Mouse (Mus musculus) cerebellum, adult 2 months (tissue): ENCODE results near the gene 2410002F23Rik. TPM values are rescaled to one million over a fixed set of nuclear protein-coding genes. Genes with fewer than 3 reads are reported as not detected.
"Not testable (repeated sequence)": the region's sequence is repeated elsewhere in the genome, so short reads cannot be mapped to it uniquely, and the experiment has no call there.

Experiments used
- DNase-seq, 2 experiments: peaks; one replicate each; pipeline ENCODE4 v3.0.0; 2021
- H3K27ac ChIP-seq: fragments of 200-500 bp; 2 replicates; pipeline ENCODE4 v1.5.1; 2012; ENCODE audit warnings: low read length, control low read depth, inconsistent platforms; ENCODE audit not compliant: insufficient read depth
- H3K27me3 ChIP-seq: fragments of 200-500 bp; 2 replicates; pipeline ENCODE4 v1.6.1; 2012; ENCODE audit warnings: inconsistent platforms, mild to moderate bottlenecking, low read length, moderate library complexity; ENCODE audit not compliant: control insufficient read depth, insufficient read depth
- H3K4me1 ChIP-seq: fragments of 200-500 bp; 2 replicates; pipeline ENCODE4 v1.6.1; 2011; ENCODE audit warnings: low read length; ENCODE audit not compliant: control insufficient read depth, insufficient read depth
- H3K4me3 ChIP-seq: fragments of 200-500 bp; replicated peaks from 2 replicates; pipeline ENCODE3; 2011; ENCODE audit warnings: mild to moderate bottlenecking, low read depth, low read length, control low read depth; ENCODE audit not compliant: insufficient read depth
- CTCF ChIP-seq: fragments of 200-500 bp; IDR thresholded peaks from 2 replicates; pipeline ENCODE4 v1.5.1; 2011; ENCODE audit warnings: low read depth, mild to moderate bottlenecking, control low read depth, low read length, moderate library complexity, borderline replicate concordance; ENCODE audit not compliant: insufficient read depth
- POLR2A ChIP-seq: fragments of 200-500 bp; IDR thresholded peaks from 2 replicates; pipeline ENCODE4 v1.6.1; 2011; ENCODE audit warnings: low read length, control low read depth, borderline replicate concordance; ENCODE audit not compliant: insufficient read depth
- WGBS: fragments of 180-500 bp; shearing (Covaris S2); methylation state at CpG from one replicate; pipeline ENCODE4 v1.1.7; 2018; 5-methylcytosine and 5-hydroxymethylcytosine counted together
- polyA plus RNA-seq: library from polyadenylated mRNA; depleted of rRNA; stranded (reverse); fragments of >200 nt; gene quantifications from 2 replicates; pipeline ENCODE4 v1.2.3, GENCODE M21; 2012; rRNA removed

Gene 2410002F23Rik
- polyA plus RNA-seq, 1 experiment = 98.8 TPM

DNA sequence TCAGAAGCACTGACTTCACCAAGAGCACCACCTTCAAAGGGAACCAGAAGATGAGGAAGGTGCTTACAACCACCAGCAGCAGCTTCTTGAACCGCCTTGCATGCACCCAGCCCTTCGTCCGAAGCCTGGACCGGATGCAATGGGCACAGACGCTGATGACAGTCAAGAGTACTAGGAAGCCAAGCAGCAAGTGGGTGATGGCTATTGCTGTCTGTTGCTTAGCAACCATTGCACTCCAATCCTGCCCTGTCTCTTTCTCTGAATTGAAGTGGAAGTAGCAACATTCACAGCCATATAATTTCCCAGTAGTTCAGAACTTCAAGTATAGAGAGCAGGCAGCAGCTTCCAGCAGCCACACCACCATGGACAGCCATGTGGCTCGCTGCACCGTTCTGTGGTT is 35.1 kb downstream of the 2410002F23Rik start:
- H3K4me3 ChIP-seq = no peak overlapping the region
- no peak for DNase-seq
- H3K27me3 ChIP-seq = no peaks in the 10 kb centered on the region
- no peaks in the 10 kb centered on the region for H3K4me1 ChIP-seq
- H3K27ac ChIP-seq = no peak overlapping the region
- TF ChIP-seq CTCF (no peak), POLR2A (no peak)
- 42% methylated on average over 7 of the region's 7 CpGs for WGBS

DNA sequence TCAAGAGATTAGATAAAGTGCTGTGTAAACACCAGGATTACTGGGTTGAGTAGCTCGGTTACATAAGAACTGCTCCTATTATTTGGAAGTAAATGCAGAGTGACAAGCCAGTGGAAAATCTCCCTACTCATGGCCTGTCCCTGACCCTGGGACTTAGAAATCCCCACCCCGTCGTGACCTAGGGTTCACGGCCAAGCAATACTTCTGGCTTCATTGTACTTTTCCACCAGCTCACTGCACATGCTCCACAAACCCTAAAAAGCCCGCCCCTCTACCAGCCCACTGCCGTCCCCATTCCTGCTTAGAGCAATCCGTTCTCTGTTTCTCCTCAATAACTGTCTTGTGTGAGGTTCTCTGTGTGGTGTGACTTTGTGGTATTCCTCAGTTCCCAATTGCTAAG is 41.2 kb downstream of the 2410002F23Rik start:
- H3K4me1 ChIP-seq = no peaks in the 10 kb centered on the region
- no peak overlapping the region for H3K27ac ChIP-seq
- DNase-seq = no peak
- no peak overlapping the region for H3K4me3 ChIP-seq
- TF ChIP-seq POLR2A (no peak), CTCF (no peak)
- H3K27me3 ChIP-seq = no peaks in the 10 kb centered on the region
- 80% methylated on average over 7 of the region's 7 CpGs for WGBS

DNA sequence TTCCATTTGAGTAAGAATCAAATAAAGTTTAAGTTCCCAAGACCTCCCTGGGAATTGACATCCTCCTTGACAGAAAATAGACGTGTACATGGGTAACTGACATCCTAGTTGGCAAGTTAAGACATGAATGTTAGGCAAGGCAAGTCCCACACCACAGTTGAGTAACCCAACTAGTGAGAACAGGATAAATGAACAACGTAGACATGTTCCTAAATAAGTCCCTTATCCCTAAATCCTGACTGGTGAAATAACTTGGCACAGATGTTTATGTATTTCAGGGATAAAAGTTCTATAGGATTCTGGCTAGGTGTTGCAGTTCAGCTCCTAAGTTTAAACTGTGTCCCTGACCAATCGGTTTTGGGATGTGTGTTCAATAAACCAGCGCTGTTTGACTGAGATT is 44.5 kb downstream of the 2410002F23Rik start:
- DNase-seq = no peak
- H3K27me3 ChIP-seq = no peaks in the 10 kb centered on the region
- 76% methylated on average over 4 of the region's 4 CpGs for WGBS
- no peak overlapping the region for H3K27ac ChIP-seq
- TF ChIP-seq POLR2A = no peak
- no peak for TF ChIP-seq CTCF
- H3K4me3 ChIP-seq = no peak overlapping the region
- no peaks in the 10 kb centered on the region for H3K4me1 ChIP-seq

- no peaks in the 10 kb centered on the region for H3K27me3 ChIP-seq
Observed at GRCm38 (mm10) chr7:44291418-44291817, 44.9 kb downstream of the 2410002F23Rik start.

GRCm38 (mm10) chr7:44297501-44297900 is 51.0 kb downstream of the 2410002F23Rik start:
- not testable (repeated sequence) for DNase-seq, H3K4me1 ChIP-seq, H3K27me3 ChIP-seq, H3K27ac ChIP-seq, H3K4me3 ChIP-seq
- 73% methylated on average over 2 of the region's 2 CpGs for WGBS

More at GRCm38 (mm10) chr7:44291418-44291817, 44.9 kb downstream of the 2410002F23Rik start:
- no peak for DNase-seq
- no peak overlapping the region for H3K4me3 ChIP-seq
- no peak overlapping the region for H3K27ac ChIP-seq
- H3K4me1 ChIP-seq = no peaks in the 10 kb centered on the region
- WGBS = 47% methylated on average over 4 of the region's 4 CpGs
- no peak for TF ChIP-seq CTCF
- TF ChIP-seq POLR2A = no peak

Other genes starting within 250 kb of the 2410002F23Rik start
- gene Klk1b26, start 234.6 kb upstream of the 2410002F23Rik start, polyA plus RNA-seq = not detected in 2 replicates
- gene Klk1b27, start 194.4 kb upstream of the 2410002F23Rik start, polyA plus RNA-seq = 0.38 and 0.51 TPM in 2 replicates
- not detected in 2 replicates for gene Klk1b21, start 144.4 kb upstream of the 2410002F23Rik start, polyA plus RNA-seq
- gene Klk1b22, start 134.0 kb upstream of the 2410002F23Rik start, polyA plus RNA-seq = not detected in 2 replicates
- not detected in 2 replicates for gene Klk1b16, start 110.0 kb upstream of the 2410002F23Rik start, polyA plus RNA-seq
- gene Klk1b24, start 58.5 kb upstream of the 2410002F23Rik start, polyA plus RNA-seq = 0.29 and 0.38 TPM in 2 replicates
- not detected in 2 replicates for gene Klk1b3, start 48.5 kb upstream of the 2410002F23Rik start, polyA plus RNA-seq
- not detected in 2 replicates for gene Klk1b4, start 39.3 kb upstream of the 2410002F23Rik start, polyA plus RNA-seq
- gene Klk1b5, start 30.8 kb upstream of the 2410002F23Rik start, polyA plus RNA-seq = not detected in 2 replicates
- gene Klk1, start 21.4 kb upstream of the 2410002F23Rik start, polyA plus RNA-seq = 0.20 and 0.36 TPM in 2 replicates
- not detected in 2 replicates for gene Gm36864, start 10.5 kb upstream of the 2410002F23Rik start, polyA plus RNA-seq
- gene 1700028J19Rik, start within 50 bp of the 2410002F23Rik start, polyA plus RNA-seq = 2.2 and 2.9 TPM in 2 replicates
- not detected in 2 replicates for gene Acp4, start 10.7 kb downstream of the 2410002F23Rik start, polyA plus RNA-seq
- not detected in 2 replicates for gene Gm15517, start 14.7 kb downstream of the 2410002F23Rik start, polyA plus RNA-seq
- gene Clec11a, start 60.2 kb downstream of the 2410002F23Rik start, polyA plus RNA-seq = 2.4 and 3.0 TPM in 2 replicates
- 51.4 and 60.7 TPM in 2 replicates for gene Shank1, start 63.5 kb downstream of the 2410002F23Rik start, polyA plus RNA-seq
- gene Syt3, start 137.4 kb downstream of the 2410002F23Rik start, polyA plus RNA-seq = 125 and 130 TPM in 2 replicates
- gene 1700008O03Rik, start 139.1 kb downstream of the 2410002F23Rik start, polyA plus RNA-seq = 3.1 and 3.8 TPM in 2 replicates
- 190 and 214 TPM in 2 replicates for gene Lrrc4b, start 182.3 kb downstream of the 2410002F23Rik start, polyA plus RNA-seq
- 9.3 and 10.2 TPM in 2 replicates for gene Aspdh, start 218.7 kb downstream of the 2410002F23Rik start, polyA plus RNA-seq
- gene Josd2, start 221.3 kb downstream of the 2410002F23Rik start, polyA plus RNA-seq = 273 and 294 TPM in 2 replicates
- 302 and 309 TPM in 2 replicates for gene Emc10, start 249.8 kb downstream of the 2410002F23Rik start, polyA plus RNA-seq
- gene Fam71e1, start 249.9 kb downstream of the 2410002F23Rik start, polyA plus RNA-seq = 32.6 and 34.0 TPM in 2 replicates